Mouse (Mus musculus) lung, embryonic 15.5 days (tissue): ENCODE data around the gene Wasf2. TPM values are rescaled to one million over a fixed set of nuclear protein-coding genes. Genes with fewer than 3 reads are reported as not detected.

Experiments used
- ATAC-seq: fragments of 200-750 bp; cut with Nextera tagmentation; 2 replicates; pipeline ENCODE4 v1.8.0; 2017; ENCODE audit warnings: moderate number of reproducible peaks, borderline replicate concordance; ENCODE audit not compliant: low FRiP score, low TSS enrichment; ENCODE audit errors: extremely low read depth
- H3K27ac ChIP-seq: fragments of 300-500 bp; sonication (generic); 2 replicates; pipeline ENCODE4 v1.5.1; 2015; ENCODE audit warnings: moderate library complexity, mild to moderate bottlenecking, inconsistent platforms
- H3K27me3 ChIP-seq: fragments of 300-500 bp; sonication (generic); 2 replicates; pipeline ENCODE4 v1.6.1; 2015; ENCODE audit warnings: inconsistent platforms
- H3K36me3 ChIP-seq: fragments of 300-500 bp; sonication (generic); 2 replicates; pipeline ENCODE4 v1.6.1; 2015; ENCODE audit warnings: inconsistent platforms
- H3K4me1 ChIP-seq: fragments of 300-500 bp; sonication (generic); 2 replicates; pipeline ENCODE4 v1.6.1; 2015; ENCODE audit warnings: inconsistent platforms
- H3K4me2 ChIP-seq: fragments of 300-500 bp; sonication (generic); 2 replicates; pipeline ENCODE4 v1.6.1; 2015; ENCODE audit warnings: inconsistent platforms, mild to moderate bottlenecking, moderate library complexity
- H3K4me3 ChIP-seq: fragments of 300-500 bp; sonication (generic); 2 replicates; pipeline ENCODE4 v1.5.1; 2015; ENCODE audit warnings: mild to moderate bottlenecking, inconsistent platforms
- H3K9ac ChIP-seq: fragments of 300-500 bp; sonication (generic); 2 replicates; pipeline ENCODE4 v1.6.1; 2015; ENCODE audit warnings: inconsistent platforms
- H3K9me3 ChIP-seq: fragments of 300-500 bp; sonication (generic); 2 replicates; pipeline ENCODE4 v1.6.1; 2016; ENCODE audit warnings: inconsistent platforms
- WGBS: fragments of 180-500 bp; shearing (Covaris S2); methylation state at CpG from one replicate; pipeline ENCODE4 v1.1.7; 2015; 5-methylcytosine and 5-hydroxymethylcytosine counted together
- polyA plus RNA-seq: library from polyadenylated mRNA; unstranded; fragments of >200 nt; fragmentation: Nextera tagmentation; extraction: Ambion mirVana; gene quantifications from 2 replicates; pipeline ENCODE4 v1.2.1, GENCODE M21; 2015

The Wasf2 gene
- polyA plus RNA-seq = 120 and 136 TPM in 2 replicates

GRCm38 (mm10) chr4:133129931-133130889 is at the start of gene Wasf2:
Gene Wasf2, plus strand, starts transcription at chr4:133130505.
- H3K9me3 ChIP-seq = no peaks in the 10 kb centered on the region
- no peaks in the 10 kb centered on the region for H3K27me3 ChIP-seq
- WGBS = under 1% methylated on average over 65 of the region's 65 CpGs

DNA sequence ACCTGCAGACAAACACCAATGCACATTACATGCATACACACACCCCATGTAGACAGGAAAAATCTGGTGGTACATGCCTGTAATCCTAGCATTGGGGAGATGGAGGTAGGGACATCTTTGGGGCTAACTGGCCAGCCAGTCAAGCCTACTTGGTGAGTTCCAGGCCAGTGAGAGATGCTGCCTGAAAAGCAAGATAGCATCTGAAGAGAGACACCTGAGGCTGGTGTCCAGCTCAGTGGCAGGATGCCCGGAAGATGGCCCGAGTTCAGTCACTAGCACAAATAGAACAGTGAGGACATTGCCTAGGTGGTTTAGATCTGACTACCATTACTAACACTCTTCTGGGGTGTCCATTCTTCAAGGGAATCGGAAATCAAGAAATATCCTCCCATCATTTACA is 49.4 kb upstream of the Wasf2 start:
- no peak for ATAC-seq
- Histone ChIP-seq H3K4me3 (no peak overlapping the region), H3K9ac (no peak overlapping the region), H3K4me1 (peaks cover 26% of the 10 kb centered on the region), H3K9me3 (no peaks in the 10 kb centered on the region), H3K36me3 (peaks cover 31% of the 10 kb centered on the region), H3K4me2 (no peak overlapping the region), H3K27ac (no peak overlapping the region), H3K27me3 (no peaks in the 10 kb centered on the region)
- WGBS = 86% methylated on average over 3 of the region's 3 CpGs

More at GRCm38 (mm10) chr4:133129931-133130889, at the start of gene Wasf2:
- Histone ChIP-seq H3K9ac (peak within 1 kb of the TSS; percentile 91), H3K4me2 (peak within 1 kb of the TSS; percentile 78), H3K4me3 (peak within 1 kb of the TSS; percentile 93), H3K36me3 (peaks cover 9% of the 10 kb centered on the region; the same call in 1 of the 2 replicates), H3K27ac (peak within 1 kb of the TSS; percentile 85), H3K4me1 (peaks cover 13% of the 10 kb centered on the region)
- ATAC-seq = peak; percentile 93

DNA sequence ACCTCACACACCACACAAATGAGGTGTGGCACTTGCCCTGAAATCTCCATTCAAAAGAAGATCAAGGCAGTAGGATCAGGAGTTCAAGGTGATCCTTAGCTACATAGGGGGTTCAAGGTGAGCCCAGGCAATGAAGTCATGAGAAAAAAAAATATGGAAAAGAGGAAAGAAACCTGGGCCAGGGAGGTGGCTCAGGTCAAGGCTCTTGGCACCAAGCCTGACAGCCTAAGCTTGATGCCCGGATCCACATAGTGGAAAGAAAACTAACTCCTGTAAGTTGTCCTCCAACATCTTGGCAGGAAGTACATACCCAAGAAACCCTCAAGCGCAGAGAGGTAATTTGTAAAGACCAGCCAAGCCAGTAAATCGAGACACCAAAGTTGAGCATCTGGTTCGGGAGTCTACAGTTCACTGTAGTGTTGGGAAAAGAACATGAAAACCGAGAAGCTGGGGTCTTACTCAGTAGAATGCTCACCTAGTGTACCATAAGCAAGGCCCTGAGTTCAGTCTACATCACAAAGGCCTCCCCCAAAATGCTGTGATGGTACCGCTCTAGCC is 48.0 kb upstream of the Wasf2 start:
- Histone ChIP-seq H3K9me3 (no peaks in the 10 kb centered on the region), H3K9ac (no peak overlapping the region), H3K4me3 (no peak overlapping the region), H3K36me3 (peaks cover 27% of the 10 kb centered on the region), H3K27me3 (no peaks in the 10 kb centered on the region), H3K4me1 (peaks cover 40% of the 10 kb centered on the region), H3K4me2 (no peak overlapping the region), H3K27ac (no peak overlapping the region)
- ATAC-seq = no peak
- 76% methylated on average over 6 of the region's 6 CpGs for WGBS

GRCm38 (mm10) chr4:133083991-133084861 is 46.1 kb upstream of the Wasf2 start:
- peaks cover 10% of the 10 kb centered on the region; the same call in 1 of the 2 replicates for H3K36me3 ChIP-seq
- peak overlapping the region; percentile 92 for H3K4me2 ChIP-seq
- peak overlapping the region; percentile 43; the same call in 1 of the 2 replicates for H3K9ac ChIP-seq
- no peaks in the 10 kb centered on the region for H3K9me3 ChIP-seq
- ATAC-seq = peak; percentile 66
- peak overlapping the region; percentile 42 for H3K4me3 ChIP-seq
- H3K27ac ChIP-seq = peak overlapping the region; percentile 87
- WGBS = 13% methylated on average over 3 of the region's 3 CpGs
- H3K4me1 ChIP-seq = peaks cover 59% of the 10 kb centered on the region
- H3K27me3 ChIP-seq = no peaks in the 10 kb centered on the region

DNA sequence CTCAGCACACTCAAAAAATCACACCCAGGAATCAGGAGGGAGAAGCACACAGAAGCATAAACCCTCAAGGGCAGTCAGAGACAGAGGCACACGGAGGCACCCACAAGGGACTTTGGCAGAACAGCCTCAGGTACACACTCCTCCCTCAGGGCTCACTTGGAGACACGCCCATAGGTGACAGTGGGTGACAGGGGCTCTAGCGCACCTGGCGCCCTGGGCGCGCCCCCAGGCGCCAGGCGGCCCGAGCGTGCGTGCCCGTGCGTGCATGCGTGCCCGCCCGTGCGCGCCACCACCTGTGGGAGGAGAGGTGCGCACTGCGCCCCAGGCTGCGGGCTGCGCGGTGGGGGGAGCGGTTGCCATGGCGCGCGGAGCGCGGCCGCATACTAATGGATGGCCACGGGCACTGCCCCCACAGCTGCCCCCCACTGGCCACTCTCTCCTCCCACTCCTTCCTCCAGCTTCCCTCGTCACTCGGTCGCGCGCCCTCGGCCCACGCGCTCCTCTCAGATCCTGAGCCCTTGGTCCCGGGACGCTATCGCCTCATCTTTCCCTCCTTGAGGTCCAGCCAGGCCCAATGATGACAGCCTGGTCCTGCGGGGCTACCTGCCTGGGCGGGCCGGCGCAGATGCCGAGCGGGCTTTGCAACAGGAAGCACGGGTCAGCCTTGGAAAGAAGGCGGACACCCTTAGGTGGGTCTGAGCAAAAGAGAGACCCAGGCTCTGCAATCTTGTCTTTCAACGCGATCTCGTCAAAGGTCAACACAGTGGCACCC is 45.1 kb upstream of the Wasf2 start:
- Histone ChIP-seq H3K9me3 (no peaks in the 10 kb centered on the region), H3K4me1 (peaks cover 69% of the 10 kb centered on the region), H3K4me3 (peak overlapping the region; percentile 42), H3K27ac (peak overlapping the region; percentile 87), H3K9ac (peak overlapping the region; percentile 43), H3K27me3 (no peaks in the 10 kb centered on the region), H3K36me3 (peaks cover 6% of the 10 kb centered on the region; the same call in 1 of the 2 replicates), H3K4me2 (peak overlapping the region; percentile 92)
- peak; percentile 25; the same call in 1 of the 2 replicates for ATAC-seq
- 1% methylated on average over 52 of the region's 53 CpGs for whole genome bisulfite sequencing

GRCm38 (mm10) chr4:133085783-133086342 is 44.4 kb upstream of the Wasf2 start:
- ATAC-seq = peak; percentile 10; the same call in 1 of the 2 replicates
- peak overlapping the region; percentile 42; the same call in 1 of the 2 replicates for H3K4me3 ChIP-seq
- H3K9ac ChIP-seq = peak overlapping the region; percentile 43; the same call in 1 of the 2 replicates
- WGBS = 6% methylated on average over 12 of the region's 12 CpGs
- H3K4me1 ChIP-seq = peaks cover 75% of the 10 kb centered on the region
- H3K4me2 ChIP-seq = peak overlapping the region; percentile 92
- no peaks in the 10 kb centered on the region for H3K27me3 ChIP-seq
- H3K27ac ChIP-seq = peak overlapping the region; percentile 87
- H3K36me3 ChIP-seq = no peaks in the 10 kb centered on the region
- no peaks in the 10 kb centered on the region for H3K9me3 ChIP-seq

- no peaks in the 10 kb centered on the region for H3K36me3 ChIP-seq
- ATAC-seq = no peak
- H3K9ac ChIP-seq = no peak overlapping the region
- H3K27me3 ChIP-seq = no peaks in the 10 kb centered on the region
- H3K4me2 ChIP-seq = no peak overlapping the region
- WGBS = 77% methylated on average over 6 of the region's 6 CpGs
- H3K9me3 ChIP-seq = no peaks in the 10 kb centered on the region
- no peak overlapping the region for H3K4me3 ChIP-seq
- peaks cover 89% of the 10 kb centered on the region for H3K4me1 ChIP-seq
- peak overlapping the region; percentile 87 for H3K27ac ChIP-seq
These were observed 43.1 kb upstream of the Wasf2 start for GRCm38 (mm10) chr4:133087177-133087714.

GRCm38 (mm10) chr4:133087835-133088234 is 42.5 kb upstream of the Wasf2 start:
- no peak for ATAC-seq
- Histone ChIP-seq H3K27ac (peak overlapping the region; percentile 87), H3K4me3 (no peak overlapping the region), H3K9me3 (no peaks in the 10 kb centered on the region), H3K36me3 (no peaks in the 10 kb centered on the region), H3K4me1 (peaks cover 95% of the 10 kb centered on the region), H3K4me2 (no peak overlapping the region), H3K27me3 (no peaks in the 10 kb centered on the region), H3K9ac (no peak overlapping the region)
- 11% methylated on average over 8 of the region's 8 CpGs for WGBS

- no peak for ATAC-seq
- 59% methylated on average over 9 of the region's 9 CpGs for WGBS
These were observed 41.0 kb upstream of the Wasf2 start for GRCm38 (mm10) chr4:133089319-133089718.

GRCm38 (mm10) chr4:133089802-133090201 is 40.5 kb upstream of the Wasf2 start:
- Histone ChIP-seq H3K4me1 (peaks cover 98% of the 10 kb centered on the region), H3K9ac (no peak overlapping the region), H3K27me3 (no peaks in the 10 kb centered on the region), H3K27ac (peak overlapping the region; percentile 98), H3K4me2 (0 out of 2 replicates have a peak overlapping the region, but pooled peaks have one; percentile 6), H3K9me3 (no peaks in the 10 kb centered on the region), H3K4me3 (no peak overlapping the region), H3K36me3 (no peaks in the 10 kb centered on the region)
- ATAC-seq = no peak
- WGBS = 60% methylated on average over 4 of the region's 4 CpGs

More at GRCm38 (mm10) chr4:133089319-133089718, 41.0 kb upstream of the Wasf2 start:
- H3K4me3 ChIP-seq = no peak overlapping the region
- H3K27ac ChIP-seq = peak overlapping the region; percentile 98
- H3K36me3 ChIP-seq = no peaks in the 10 kb centered on the region
- H3K9ac ChIP-seq = no peak overlapping the region
- no peaks in the 10 kb centered on the region for H3K9me3 ChIP-seq
- no peaks in the 10 kb centered on the region for H3K27me3 ChIP-seq
- H3K4me2 ChIP-seq = no peak overlapping the region
- peaks cover 98% of the 10 kb centered on the region for H3K4me1 ChIP-seq
